ENCODE assay signal across 13 mouse cellular contexts in genomic region chr7:90124991-90125390, GRCm38 (mm10). TPM values are rescaled to one million over a fixed set of nuclear protein-coding genes. Genes with fewer than 3 reads are reported as not detected.
A peak's percentile ranks its signal among the peaks of the same experiment; 100 is the strongest.
DNase-seq lines count a peak whose midpoint lies in the region; TF ChIP-seq lines count a peak whose summit lies in the region.
"Had no signal": no experiment of that assay in that cellular context is flagged by ENCODE, and none has a peak within 500 bp of the region (broad histone marks: within the 10 kb centered on the region; RNA-seq: fewer than 3 reads in every experiment).

No protein-coding gene starts in this region.

- H3K27ac ChIP-seq in cerebellum, adult 2 months (ENCODE audit: insufficient read depth, low read length): no peak overlapping the region
- H3K27ac ChIP-seq: embryonic facial prominence, embryonic 13.5 days; left cerebral cortex, adult 2 months; liver, embryonic 14.5 days had no signal

- no peak for TF ChIP-seq POLR2A in cerebellum, adult 2 months (IDR thresholded peaks at IDR 0.05; ENCODE audit: borderline replicate concordance, insufficient read depth, low read length)

- TF ChIP-seq CTCF in cerebellum, adult 2 months (IDR thresholded peaks at IDR 0.05; ENCODE audit: borderline replicate concordance, insufficient read depth, low read depth, low read length): no peak

- H3K27me3 ChIP-seq in cerebellum, adult 2 months (ENCODE audit: control insufficient read depth, insufficient read depth, low read length): no peaks in the 10 kb centered on the region
- H3K27me3 ChIP-seq: embryonic facial prominence, embryonic 13.5 days had no signal

- no peak overlapping the region for H3K4me3 ChIP-seq in cerebellum, adult 2 months (replicated peaks; ENCODE audit: insufficient read depth, low read depth, low read length)
- H3K4me3 ChIP-seq: embryonic facial prominence, embryonic 13.5 days; left cerebral cortex, adult 2 months had no signal

- intact Hi-C loops in heart, postnatal 10 days (cut with DNase I): loop anchor here (5.0 kb wide), 1 partner anchor 48 kb away; no protein-coding TSS in a partner anchor

- DNase-seq in kidney, postnatal 4 days: peak; percentile 49 to 63
- DNase-seq in kidney, postnatal 36 days: no peak
- peak; percentile 42 for DNase-seq in gastrocnemius, postnatal 10 days
- DNase-seq in heart, postnatal 10 days: peak; percentile 85 to 86
- DNase-seq in skeletal muscle tissue, adult 2 months (ENCODE audit: low read depth, low spot score): peak; percentile 63
- no peak for DNase-seq in cerebellum, adult 2 months
- DNase-seq in frontal cortex, adult 2 months (ENCODE audit: extremely low spot score in 1 of 2, low spot score in 1 of 2): no peak
- no peak for DNase-seq in embryo, embryonic 10.5 days (ENCODE audit: low spot score)
- DNase-seq: cerebellum, adult 9-10 months; kidney, adult 8-10 months had no signal

- WGBS in cerebellum, adult 2 months: 48% methylated on average over 5 of the region's 5 CpGs

- no peaks in the 10 kb centered on the region; the same call in 1 of the 2 replicates for H3K4me1 ChIP-seq in cerebellum, adult 2 months (ENCODE audit: control insufficient read depth, insufficient read depth, low read length)

RNA-seq across cellular contexts. Expression of gene Picalm, which starts 5.0 kb away (rescaled TPM):
- 100 to 1,000 TPM; 152 to 168 TPM for total RNA-seq in gastrocnemius, postnatal 10 days (2021)
- 100 to 1,000 TPM; 218 to 284 TPM for total RNA-seq in heart, postnatal 10 days (2021)
- 156 and 163 TPM in 2 replicates for polyA plus RNA-seq in cerebellum, adult 2 months (2012; rRNA removed)
- 115 and 118 TPM in 2 replicates for polyA plus RNA-seq in frontal cortex, adult 2 months (2012; rRNA removed)

Comparison
In these comparisons a context has a peak if more than half of its experiments do, and no peak if none do; other contexts are left out.
1. DNase-seq: peak in kidney, postnatal 4 days (2 of 2), gastrocnemius, postnatal 10 days (single experiment), heart, postnatal 10 days (2 of 2) and skeletal muscle tissue, adult 2 months (single experiment); none in kidney, postnatal 36 days (0 of 2), cerebellum, adult 2 months (0 of 2), frontal cortex, adult 2 months (0 of 2) and embryo, embryonic 10.5 days (single experiment).